Mouse (Mus musculus) C2C12 (cell line): ENCODE data around the gene Btbd16. TPM values are rescaled to one million over a fixed set of nuclear protein-coding genes. Genes with fewer than 3 reads are reported as not detected.

Experiments used
- H3K27me3 ChIP-seq: one replicate; pipeline ENCODE4 v1.6.1; 2011; ENCODE audit not compliant: control insufficient read depth, insufficient read depth, insufficient read length
- H3K36me3 ChIP-seq: one replicate; pipeline ENCODE4 v1.6.1; 2011; ENCODE audit not compliant: control insufficient read depth, insufficient read depth
- H3K4me3 ChIP-seq: one replicate; pipeline ENCODE4 v1.5.1; 2011; ENCODE audit warnings: mild to moderate bottlenecking, control low read depth; ENCODE audit not compliant: poor library complexity, insufficient read depth, severe bottlenecking
- H3K79me2 ChIP-seq: one replicate; pipeline ENCODE4 v1.6.1; 2011; ENCODE audit not compliant: control insufficient read depth, insufficient read depth
- H3K79me3 ChIP-seq: one replicate; pipeline ENCODE4 v1.6.1; 2011; ENCODE audit warnings: low read depth, control low read depth
- H3ac ChIP-seq: one replicate; pipeline ENCODE3; 2011; ENCODE audit warnings: low read depth; ENCODE audit not compliant: control insufficient read depth, insufficient read length
- CEBPB ChIP-seq: IDR thresholded peaks from one replicate; pipeline ENCODE4 v1.6.1; 2011; ENCODE audit warnings: low read depth, mild to moderate bottlenecking, control low read depth, moderate library complexity
- CTCF ChIP-seq: IDR thresholded peaks from one replicate; pipeline ENCODE4 v1.5.1; 2011; ENCODE audit not compliant: control insufficient read depth, insufficient read depth, insufficient read length
- FOSL1 ChIP-seq: IDR thresholded peaks from one replicate; pipeline ENCODE4 v1.8.0; 2011; ENCODE audit warnings: mild to moderate bottlenecking, low read length; ENCODE audit not compliant: poor library complexity, insufficient read depth, severe bottlenecking
- MAX ChIP-seq: IDR thresholded peaks from one replicate; pipeline ENCODE4 v1.6.1; 2011; ENCODE audit warnings: mild to moderate bottlenecking, control low read depth
- MYOD1 ChIP-seq: IDR thresholded peaks from one replicate; pipeline ENCODE4 v1.6.1; 2011; ENCODE audit warnings: low read depth; ENCODE audit not compliant: control insufficient read depth, insufficient read length
- MYOG ChIP-seq: IDR thresholded peaks from one replicate; pipeline ENCODE4 v1.6.1; 2011; ENCODE audit not compliant: control insufficient read depth, insufficient read length; ENCODE audit errors: extremely low read depth
- USF1 ChIP-seq: IDR thresholded peaks from one replicate; pipeline ENCODE4 v1.6.1; 2011; ENCODE audit warnings: low read depth, mild to moderate bottlenecking, control low read depth, moderate library complexity
- polyA plus RNA-seq: library from polyadenylated mRNA; unstranded; fragments of >200 nt; fragmentation: generic; extraction: Trizol; gene quantifications from one replicate; pipeline ENCODE4 v1.2.1, GENCODE M21; 2012; ENCODE audit warnings: missing spikeins

The Btbd16 gene
- polyA plus RNA-seq, 1 experiment = not detected

GRCm38 (mm10) chr7:130810238-130810637, 36.4 kb downstream of the Btbd16 start:
- H3ac ChIP-seq = no peak overlapping the region
- no peaks in the 10 kb centered on the region for H3K36me3 ChIP-seq
- H3K79me3 ChIP-seq = no peaks in the 10 kb centered on the region
- H3K27me3 ChIP-seq = no peaks in the 10 kb centered on the region
- H3K4me3 ChIP-seq = no peak overlapping the region
- TF ChIP-seq MAX (no peak), MYOG (no peak), MYOD1 (no peak), CEBPB (no peak), CTCF (no peak)
- no peaks in the 10 kb centered on the region for H3K79me2 ChIP-seq

- no peaks in the 10 kb centered on the region for H3K79me3 ChIP-seq
- H3K4me3 ChIP-seq = no peak overlapping the region
- H3K79me2 ChIP-seq = no peaks in the 10 kb centered on the region
- no peaks in the 10 kb centered on the region for H3K36me3 ChIP-seq
- no peak overlapping the region for H3ac ChIP-seq
- TF ChIP-seq USF1 (no peak), CTCF (no peak), CEBPB (no peak), MYOG (no peak), MYOD1 (no peak), MAX (no peak)
- no peaks in the 10 kb centered on the region for H3K27me3 ChIP-seq
Measured at GRCm38 (mm10) chr7:130812407-130812806, 38.5 kb downstream of the Btbd16 start.

- no peak for TF ChIP-seq FOSL1
- TF ChIP-seq CTCF = no peak
- no peak for TF ChIP-seq MYOG
- TF ChIP-seq MAX = no peak
- TF ChIP-seq CEBPB = no peak
- no peak for TF ChIP-seq USF1
- TF ChIP-seq MYOD1 = no peak
- Histone ChIP-seq H3K4me3 (no peak overlapping the region), H3K79me3 (no peaks in the 10 kb centered on the region), H3K79me2 (no peaks in the 10 kb centered on the region), H3ac (no peak overlapping the region), H3K27me3 (no peaks in the 10 kb centered on the region), H3K36me3 (no peaks in the 10 kb centered on the region)
Measured at GRCm38 (mm10) chr7:130815601-130816000, 41.7 kb downstream of the Btbd16 start.

GRCm38 (mm10) chr7:130816243-130816642, 42.4 kb downstream of the Btbd16 start:
- no peaks in the 10 kb centered on the region for H3K79me2 ChIP-seq
- H3K79me3 ChIP-seq = no peaks in the 10 kb centered on the region
- no peak for TF ChIP-seq USF1
- no peak for TF ChIP-seq MYOG
- no peak for TF ChIP-seq CTCF
- TF ChIP-seq CEBPB = no peak
- TF ChIP-seq MAX = no peak
- TF ChIP-seq MYOD1 = no peak
- no peak for TF ChIP-seq FOSL1
- no peaks in the 10 kb centered on the region for H3K36me3 ChIP-seq
- no peak overlapping the region for H3ac ChIP-seq
- H3K4me3 ChIP-seq = no peak overlapping the region
- H3K27me3 ChIP-seq = no peaks in the 10 kb centered on the region

GRCm38 (mm10) chr7:130818813-130819212, 44.9 kb downstream of the Btbd16 start:
- Histone ChIP-seq H3K4me3 (no peak overlapping the region), H3K36me3 (no peaks in the 10 kb centered on the region), H3K79me2 (no peaks in the 10 kb centered on the region), H3K79me3 (no peaks in the 10 kb centered on the region), H3ac (no peak overlapping the region), H3K27me3 (no peaks in the 10 kb centered on the region)
- TF ChIP-seq CEBPB = no peak
- no peak for TF ChIP-seq MYOD1
- TF ChIP-seq CTCF = no peak
- TF ChIP-seq MAX = no peak
- TF ChIP-seq USF1 = no peak
- no peak for TF ChIP-seq MYOG
- TF ChIP-seq FOSL1 = no peak

GRCm38 (mm10) chr7:130819624-130820023, 45.8 kb downstream of the Btbd16 start:
- Histone ChIP-seq H3K4me3 (no peak overlapping the region), H3K79me3 (no peaks in the 10 kb centered on the region), H3K79me2 (no peaks in the 10 kb centered on the region), H3K36me3 (no peaks in the 10 kb centered on the region), H3K27me3 (no peaks in the 10 kb centered on the region), H3ac (no peak overlapping the region)
- TF ChIP-seq MAX (no peak), MYOG (no peak), CEBPB (no peak), MYOD1 (no peak), USF1 (no peak), FOSL1 (no peak), CTCF (no peak)
